Mouse (Mus musculus) testis, adult 2 months (tissue): Measurements from ENCODE around the gene Nap1l1.

Source experiments
- CTCF ChIP-seq: fragments of 200-500 bp; IDR thresholded peaks from 2 replicates; pipeline ENCODE4 v1.5.1; 2012; ENCODE audit warnings: low read depth, mild to moderate bottlenecking, inconsistent platforms, low read length, moderate library complexity; ENCODE audit not compliant: control insufficient read depth, insufficient read depth, insufficient replicate concordance
- POLR2A ChIP-seq: fragments of 200-500 bp; IDR thresholded peaks from 2 replicates; pipeline ENCODE4 v1.6.1; 2012; ENCODE audit warnings: low read depth, mild to moderate bottlenecking, inconsistent platforms, low read length, moderate library complexity; ENCODE audit not compliant: control insufficient read depth

GRCm38 (mm10) chr10:111537410-111537809 lies 64.4 kb downstream of the Nap1l1 start:
- no peak for TF ChIP-seq CTCF
- TF ChIP-seq POLR2A, result no peak
